22 mouse cellular contexts compared by ENCODE assay signal in the genomic region with DNA sequence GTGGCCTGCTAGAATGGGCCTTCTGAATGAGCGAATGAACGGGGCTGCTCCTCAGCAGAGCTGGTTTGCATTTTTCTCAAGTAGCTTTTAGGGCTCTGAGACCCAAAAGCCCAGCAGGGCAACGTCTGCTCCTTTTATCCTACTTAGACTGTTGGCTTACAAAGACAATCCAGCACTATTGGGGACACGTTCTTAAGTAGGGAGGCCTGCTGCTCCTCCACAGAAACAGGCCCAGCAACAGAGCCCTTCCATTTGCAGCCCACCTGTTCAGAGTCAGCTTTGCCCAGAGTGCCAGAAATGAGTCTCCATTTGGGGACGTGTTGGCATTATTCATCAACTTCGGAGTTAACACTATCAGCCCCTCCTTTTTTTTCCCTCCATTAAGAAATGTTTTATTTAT.
"Had no signal": no experiment of that assay in that cellular context is flagged by ENCODE, and none has a peak within 500 bp of the region (broad histone marks: within the 10 kb centered on the region; RNA-seq: fewer than 3 reads in every experiment).

No protein-coding gene starts in this region.

- H3K4me2 ChIP-seq: limb, embryonic 12.5 days; limb, embryonic 15.5 days; liver, embryonic 11.5 days; lung, embryonic 14.5 days; midbrain, embryonic 12.5 days; midbrain, embryonic 15.5 days; neural tube, embryonic 12.5 days; neural tube, embryonic 15.5 days had no signal

- DNase-seq: kidney, postnatal 25 days; left cerebral cortex, postnatal 4 days; liver, postnatal 0 days; lung, embryonic 14.5 days; right cerebral cortex, adult 18-20 months; right cerebral cortex, postnatal 14 days; right cerebral cortex, postnatal 4 days; thymus, adult 2 months; thymus, postnatal 14 days; thymus, postnatal 4 days had no signal

- H3K4me1 ChIP-seq: midbrain, embryonic 12.5 days; midbrain, embryonic 15.5 days; neural tube, embryonic 12.5 days; neural tube, embryonic 15.5 days had no signal

- H3K4me3 ChIP-seq: limb, embryonic 12.5 days; limb, embryonic 15.5 days; midbrain, embryonic 12.5 days; midbrain, embryonic 15.5 days; neural tube, embryonic 12.5 days; neural tube, embryonic 15.5 days had no signal

- H3K9me3 ChIP-seq: limb, embryonic 12.5 days; limb, embryonic 15.5 days; midbrain, embryonic 12.5 days; midbrain, embryonic 15.5 days; neural tube, embryonic 12.5 days; neural tube, embryonic 15.5 days had no signal

- H3K27me3 ChIP-seq: limb, embryonic 15.5 days; midbrain, embryonic 12.5 days; midbrain, embryonic 15.5 days; neural tube, embryonic 12.5 days; neural tube, embryonic 15.5 days had no signal

- H3K36me3 ChIP-seq: limb, embryonic 12.5 days; limb, embryonic 15.5 days; midbrain, embryonic 12.5 days had no signal

- H3K27ac ChIP-seq: kidney, postnatal 0 days; limb, embryonic 12.5 days; limb, embryonic 15.5 days; liver, embryonic 14.5 days; macrophage; midbrain, embryonic 12.5 days; midbrain, embryonic 15.5 days; neural tube, embryonic 12.5 days; neural tube, embryonic 15.5 days; stomach, postnatal 0 days had no signal

- ATAC-seq: liver, postnatal 0 days; lung, postnatal 0 days; midbrain, embryonic 15.5 days had no signal

- H3K9ac ChIP-seq: limb, embryonic 12.5 days; limb, embryonic 15.5 days; liver, embryonic 14.5 days; liver, postnatal 0 days; lung, embryonic 14.5 days; midbrain, embryonic 12.5 days; midbrain, embryonic 15.5 days; neural tube, embryonic 12.5 days; neural tube, embryonic 15.5 days had no signal
